Mouse (Mus musculus): Measurements from ENCODE around the gene Ddx31. TPM values are rescaled to one million over a fixed set of nuclear protein-coding genes. Genes with fewer than 3 reads are reported as not detected.

Gene Ddx31
- polyA plus RNA-seq (2012; ENCODE audit: low replicate concordance) = 1.2 and 8.3 TPM in 2 replicates

DNA sequence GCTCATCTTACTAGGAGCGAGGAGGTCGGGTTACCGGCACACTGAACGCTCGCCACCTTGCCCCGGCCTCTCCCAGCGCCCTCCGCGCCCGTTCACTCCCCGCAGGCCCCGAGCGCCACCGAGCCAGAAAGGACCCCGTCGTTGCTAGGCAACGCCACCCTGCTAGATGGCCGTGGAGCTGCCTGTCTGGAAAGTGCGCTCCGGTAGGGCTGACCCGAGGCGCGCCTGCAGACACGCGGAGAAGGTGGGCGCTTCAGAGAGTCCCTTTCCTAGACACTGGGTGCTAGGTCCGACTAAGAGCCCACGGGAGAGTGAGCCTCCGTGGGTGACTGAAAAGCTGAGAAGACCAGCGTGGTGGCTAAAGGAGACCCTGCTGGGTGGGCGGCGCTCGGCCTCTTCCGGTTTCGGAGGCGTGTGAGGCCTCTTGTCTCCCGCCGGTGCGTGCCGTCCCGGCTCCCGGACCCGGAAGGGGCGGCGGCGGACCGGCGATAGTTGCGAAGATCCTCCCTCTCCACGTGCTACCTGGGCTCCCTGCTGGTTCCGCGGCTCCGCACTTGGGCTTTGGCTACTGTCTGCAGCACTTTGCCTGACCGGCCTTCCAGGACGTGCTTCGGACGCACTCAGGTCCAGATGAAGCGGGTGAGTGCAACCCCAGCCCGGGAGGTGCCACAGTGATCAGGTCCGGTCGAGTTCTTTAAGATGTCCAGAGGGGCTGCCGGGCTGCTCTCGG, at the start of gene Ddx31, which contains the start of gene Gtf3c4:
Gene Ddx31 (plus strand): TSS at position 185 of the 730 bp plus-strand sequence.
Gene Gtf3c4 (minus strand): TSS at position 139 of the 730 bp plus-strand sequence.

GRCm38 (mm10) chr2:28916513-28916865, 76.3 kb downstream of the Ddx31 start, which contains the start of gene Barhl1:
Gene Barhl1 (minus strand): TSS chr2:28916668.

Other genes starting within 250 kb of the Ddx31 start
- gene Gfi1b, start 218.4 kb upstream of the Ddx31 start, polyA plus RNA-seq (2012; ENCODE audit: low replicate concordance) = 124 and 376 TPM in 2 replicates
- gene Tsc1, start 199.2 kb upstream of the Ddx31 start, polyA plus RNA-seq (2012; ENCODE audit: low replicate concordance) = 1.7 and 6.7 TPM in 2 replicates
- gene Spaca9, start 140.7 kb upstream of the Ddx31 start, polyA plus RNA-seq (2012; ENCODE audit: low replicate concordance) = not detected in 2 replicates
- 0.18 TPM in 1 of 2 replicates, not detected in the other for gene Ak8, start 140.2 kb upstream of the Ddx31 start, polyA plus RNA-seq (2012; ENCODE audit: low replicate concordance)
- 18.0 and 22.4 TPM in 2 replicates for gene Gtf3c4, start within 50 bp of the Ddx31 start, polyA plus RNA-seq (2012; ENCODE audit: low replicate concordance)
- gene Barhl1, start 76.3 kb downstream of the Ddx31 start, polyA plus RNA-seq (2012; ENCODE audit: low replicate concordance) = not detected in 2 replicates
- 0.13 and 0.43 TPM in 2 replicates for gene Cfap77, start 214.7 kb downstream of the Ddx31 start, polyA plus RNA-seq (2012; ENCODE audit: low replicate concordance)
- gene Ttf1, start 219.9 kb downstream of the Ddx31 start, polyA plus RNA-seq (2012; ENCODE audit: low replicate concordance) = 1.9 and 4.4 TPM in 2 replicates